Mouse (Mus musculus): ENCODE results near the gene Sept3.

Gene Sept3

GRCm38 (mm10) chr15:82340414-82341035 lies 65.8 kb downstream of the Sept3 start:
- DNase-seq, result no peak

DNA sequence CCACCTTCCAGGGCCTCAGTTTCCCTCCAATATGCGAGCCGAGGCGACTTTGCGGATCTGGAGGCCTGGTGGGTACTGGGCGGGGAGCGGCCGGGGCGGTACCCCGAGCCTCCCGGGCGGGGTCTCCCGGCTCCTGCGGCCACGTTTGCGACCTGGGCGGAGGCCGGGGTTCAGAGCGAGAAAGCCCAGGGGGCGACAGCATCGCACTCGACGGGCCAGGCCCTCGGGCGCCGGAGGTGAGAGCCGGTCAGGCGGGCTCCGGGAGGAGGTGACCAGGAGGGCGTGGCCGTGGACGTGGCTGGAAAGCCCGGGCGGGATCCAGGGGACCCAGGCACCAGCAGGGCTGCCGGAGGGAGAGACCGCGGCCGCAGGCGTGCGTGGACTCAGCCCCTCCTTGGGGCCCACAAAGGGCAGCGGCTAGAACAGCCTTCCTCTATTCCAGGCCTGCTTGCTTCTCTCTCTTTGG lies 66.4 kb downstream of the Sept3 start:
- no peak for DNase-seq

DNA sequence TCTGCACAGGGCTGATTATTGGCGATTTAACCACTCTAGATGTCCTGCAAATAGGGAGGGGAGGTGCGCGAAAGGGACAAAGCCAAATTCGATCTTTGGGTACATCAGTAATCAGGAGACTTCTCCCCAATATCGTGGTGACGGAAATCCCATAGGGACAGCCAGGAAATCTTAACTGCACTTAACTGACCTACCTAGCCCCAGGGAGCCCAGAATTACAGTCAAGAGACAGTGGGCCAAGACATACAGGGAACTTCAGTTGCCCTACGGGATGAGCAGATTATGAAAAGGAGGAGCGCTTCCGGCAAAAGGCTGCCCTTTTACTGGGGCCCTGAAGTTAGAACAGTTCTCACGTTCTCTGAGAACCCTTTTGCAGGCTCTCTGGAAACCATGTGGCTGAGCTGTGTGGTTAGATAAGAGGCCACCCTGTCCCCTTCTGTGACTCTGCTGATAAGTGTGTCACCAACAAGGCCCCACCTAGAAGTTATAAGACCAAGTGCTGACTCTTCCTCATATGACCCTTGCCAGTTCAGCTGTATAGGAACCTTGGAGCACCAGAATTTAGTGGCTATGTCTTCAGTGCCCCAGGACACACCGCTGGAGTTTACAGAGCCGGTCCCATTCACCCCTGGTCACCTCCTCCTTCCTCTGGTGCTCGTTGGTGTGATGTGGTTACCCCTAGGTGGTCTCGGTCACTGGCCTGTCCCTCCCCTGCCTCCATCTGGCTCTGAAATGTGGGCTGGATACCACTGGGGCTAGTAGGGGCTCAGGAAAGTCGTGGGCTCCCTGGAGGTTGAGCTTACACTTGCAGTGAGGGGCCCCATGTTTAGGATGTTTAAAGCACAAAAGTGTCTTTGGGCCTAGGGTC lies 67.2 kb downstream of the Sept3 start:
- no peak for DNase-seq

DNA sequence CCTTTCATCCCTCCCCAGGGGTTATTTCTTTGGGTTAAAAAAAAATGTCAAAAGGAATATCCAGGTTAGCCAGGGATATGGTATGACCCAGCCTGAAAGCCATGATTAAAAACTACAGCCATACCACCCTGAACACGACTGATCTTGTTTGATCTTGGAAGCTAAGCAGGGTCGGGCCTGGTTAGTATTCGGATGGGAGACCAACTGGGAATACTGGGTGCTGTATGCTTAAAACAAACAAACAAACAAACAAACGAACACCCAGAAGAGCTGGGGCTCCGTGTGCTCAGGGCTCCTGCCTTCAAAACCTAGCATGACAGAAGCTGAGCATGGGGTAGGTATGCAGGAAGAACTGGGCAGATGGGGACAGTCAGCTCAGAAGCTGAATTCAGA lies 67.8 kb downstream of the Sept3 start:
- no peak for DNase-seq

GRCm38 (mm10) chr15:82343368-82344287 lies 68.9 kb downstream of the Sept3 start:
- no peak for DNase-seq
